Mouse (Mus musculus): ENCODE results near the gene Anxa6. TPM values are rescaled to one million over a fixed set of nuclear protein-coding genes. Genes with fewer than 3 reads are reported as not detected.

Anxa6 gene
- polyA plus RNA-seq, 1 experiment from 2014 or later: 340 TPM

DNA sequence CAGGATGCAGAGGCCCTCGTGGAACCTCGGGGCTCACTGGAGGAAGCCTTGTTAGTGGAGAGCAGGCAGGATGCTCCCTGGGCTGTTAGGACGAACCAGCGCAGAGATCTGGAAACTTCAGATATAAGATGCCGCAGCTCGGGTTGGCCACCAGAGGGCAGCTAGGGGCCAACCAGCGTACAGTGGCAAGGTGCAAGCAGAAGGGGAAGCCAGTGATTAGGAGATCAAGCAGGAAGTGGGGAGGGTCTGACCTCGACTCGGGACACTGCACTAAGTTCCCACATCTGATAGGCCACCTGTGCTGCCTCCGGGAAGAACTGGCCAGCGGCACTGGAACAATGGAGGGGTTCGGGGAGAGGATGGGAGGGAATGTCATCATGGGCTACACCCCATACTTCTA lies 35.0 kb downstream of the Anxa6 start:
- 6% methylated on average over 12 of the region's 12 CpGs for WGBS
- Histone ChIP-seq H3K4me2 (ENCODE audit: low read depth, low read length) (no peak overlapping the region), H3K4me1 (ENCODE audit: control insufficient read depth, insufficient read depth, low read length) (peaks cover 23% of the 10 kb centered on the region), H3K27me3 (ENCODE audit: control insufficient read depth, insufficient read depth, low read length) (no peaks in the 10 kb centered on the region), H3K9me3 (replicated peaks; ENCODE audit: control insufficient read depth, low read length) (peaks cover 6% of the 10 kb centered on the region), H3K36me3 (ENCODE audit: control insufficient read depth, insufficient read depth) (peaks cover 58% of the 10 kb centered on the region), H3K9ac (ENCODE audit: low read length) (peak overlapping the region; percentile 20; the same call in 1 of the 2 replicates), H3K27ac (ENCODE audit: low read length) (peak overlapping the region; percentile 76), H3K4me3 (ENCODE audit: low read length) (no peak overlapping the region)
- peak; percentile 69 for ATAC-seq (replicated peaks; ENCODE audit: extremely low read depth, insufficient read depth, low FRiP score)

DNA sequence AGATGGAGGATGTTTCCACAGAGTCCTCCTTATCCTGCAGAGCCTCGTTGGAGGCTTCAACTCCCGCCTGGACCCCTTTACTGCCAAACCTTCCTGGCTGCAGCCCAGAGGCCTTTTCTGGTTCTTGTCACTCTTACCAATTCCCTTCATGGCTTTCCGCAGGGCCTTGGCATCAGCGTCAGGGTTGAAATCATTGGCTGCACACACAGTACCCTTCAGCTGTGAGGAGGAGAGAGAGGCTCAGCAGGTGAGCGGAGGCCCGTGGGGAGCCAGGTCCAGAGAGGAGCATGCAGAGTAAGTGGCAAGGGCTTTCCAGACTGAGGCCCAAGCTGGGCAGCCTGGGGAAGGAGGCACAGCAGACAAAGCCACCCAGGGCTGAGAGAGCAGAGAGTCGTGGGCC lies 37.1 kb downstream of the Anxa6 start:
- ATAC-seq (replicated peaks; ENCODE audit: extremely low read depth, insufficient read depth, low FRiP score): no peak
- WGBS: 48% methylated on average over 7 of the region's 7 CpGs
- peaks cover 58% of the 10 kb centered on the region for H3K36me3 ChIP-seq (ENCODE audit: control insufficient read depth, insufficient read depth)
- H3K9me3 ChIP-seq (replicated peaks; ENCODE audit: control insufficient read depth, low read length): peaks cover 5% of the 10 kb centered on the region
- H3K27ac ChIP-seq (ENCODE audit: low read length): no peak overlapping the region
- peaks cover 23% of the 10 kb centered on the region for H3K4me1 ChIP-seq (ENCODE audit: control insufficient read depth, insufficient read depth, low read length)
- H3K9ac ChIP-seq (ENCODE audit: low read length): no peak overlapping the region
- H3K4me2 ChIP-seq (ENCODE audit: low read depth, low read length): no peak overlapping the region
- no peaks in the 10 kb centered on the region for H3K27me3 ChIP-seq (ENCODE audit: control insufficient read depth, insufficient read depth, low read length)
- H3K4me3 ChIP-seq (ENCODE audit: low read length): no peak overlapping the region

DNA sequence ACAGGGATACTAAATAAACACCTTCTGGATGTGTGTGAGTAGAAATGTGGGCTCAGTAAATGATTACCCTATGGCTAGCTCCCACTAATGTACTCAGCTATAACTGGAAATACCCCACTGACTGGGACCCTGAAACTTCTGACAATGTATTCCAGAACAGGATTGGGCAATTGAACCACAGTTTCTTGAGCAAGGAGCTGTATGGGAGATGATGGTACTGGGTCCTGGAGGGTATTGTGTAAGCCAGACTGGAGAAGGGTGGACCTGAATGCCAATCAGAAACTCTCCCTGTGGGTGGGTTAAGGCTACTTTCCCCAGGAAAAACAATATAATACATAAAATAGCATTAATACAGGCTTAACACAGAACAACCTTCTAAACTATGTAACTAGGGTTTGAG lies 43.3 kb downstream of the Anxa6 start:
- peaks cover 71% of the 10 kb centered on the region for H3K36me3 ChIP-seq (ENCODE audit: control insufficient read depth, insufficient read depth)

DNA sequence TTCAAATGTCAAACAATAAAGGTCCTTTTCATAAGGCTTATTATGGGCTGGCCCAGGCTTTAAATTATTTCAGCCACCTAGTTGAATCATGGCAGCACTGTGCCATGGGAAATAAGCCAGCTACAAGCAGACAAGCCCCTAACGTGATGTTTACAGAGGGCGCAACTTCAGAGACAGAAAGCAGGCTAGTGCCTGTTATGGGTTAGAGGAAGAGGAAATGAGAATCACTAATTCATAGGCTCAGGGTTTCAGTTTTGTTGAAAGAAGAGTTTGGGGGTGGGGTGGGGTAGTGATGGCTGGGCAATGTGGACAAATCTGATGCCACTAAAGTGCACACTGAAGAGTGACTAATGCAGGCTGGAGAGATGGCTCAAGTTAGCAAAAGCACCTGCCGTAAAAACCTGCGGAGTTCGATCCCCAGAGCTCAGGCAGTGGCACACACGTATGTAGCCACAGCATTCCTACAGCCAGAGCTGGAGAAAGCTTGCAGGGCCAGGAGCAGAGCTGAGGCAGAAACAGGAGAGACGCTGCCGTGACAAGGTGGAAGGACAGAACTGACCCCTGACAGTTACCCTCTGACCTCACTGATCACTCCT lies 44.4 kb downstream of the Anxa6 start:
- H3K36me3 ChIP-seq (ENCODE audit: control insufficient read depth, insufficient read depth): peaks cover 69% of the 10 kb centered on the region
- no peaks in the 10 kb centered on the region for H3K9me3 ChIP-seq (replicated peaks; ENCODE audit: control insufficient read depth, low read length)
- H3K27me3 ChIP-seq (ENCODE audit: control insufficient read depth, insufficient read depth, low read length): no peaks in the 10 kb centered on the region
- 78% methylated on average over 8 of the region's 8 CpGs for WGBS
- H3K4me1 ChIP-seq (ENCODE audit: control insufficient read depth, insufficient read depth, low read length): no peaks in the 10 kb centered on the region
- H3K9ac ChIP-seq (ENCODE audit: low read length): no peak overlapping the region
- ATAC-seq (replicated peaks; ENCODE audit: extremely low read depth, insufficient read depth, low FRiP score): no peak
- no peak overlapping the region for H3K27ac ChIP-seq (ENCODE audit: low read length)
- no peak overlapping the region for H3K4me2 ChIP-seq (ENCODE audit: low read depth, low read length)
- H3K4me3 ChIP-seq (ENCODE audit: low read length): no peak overlapping the region

More for the DNA sequence above, 43.3 kb downstream of the Anxa6 start:
- Histone ChIP-seq H3K27ac (ENCODE audit: low read length) (no peak overlapping the region), H3K27me3 (ENCODE audit: control insufficient read depth, insufficient read depth, low read length) (no peaks in the 10 kb centered on the region), H3K4me3 (ENCODE audit: low read length) (no peak overlapping the region), H3K4me1 (ENCODE audit: control insufficient read depth, insufficient read depth, low read length) (no peaks in the 10 kb centered on the region), H3K4me2 (ENCODE audit: low read depth, low read length) (no peak overlapping the region), H3K9me3 (replicated peaks; ENCODE audit: control insufficient read depth, low read length) (no peaks in the 10 kb centered on the region), H3K9ac (ENCODE audit: low read length) (no peak overlapping the region)
- no peak for ATAC-seq (replicated peaks; ENCODE audit: extremely low read depth, insufficient read depth, low FRiP score)

DNA sequence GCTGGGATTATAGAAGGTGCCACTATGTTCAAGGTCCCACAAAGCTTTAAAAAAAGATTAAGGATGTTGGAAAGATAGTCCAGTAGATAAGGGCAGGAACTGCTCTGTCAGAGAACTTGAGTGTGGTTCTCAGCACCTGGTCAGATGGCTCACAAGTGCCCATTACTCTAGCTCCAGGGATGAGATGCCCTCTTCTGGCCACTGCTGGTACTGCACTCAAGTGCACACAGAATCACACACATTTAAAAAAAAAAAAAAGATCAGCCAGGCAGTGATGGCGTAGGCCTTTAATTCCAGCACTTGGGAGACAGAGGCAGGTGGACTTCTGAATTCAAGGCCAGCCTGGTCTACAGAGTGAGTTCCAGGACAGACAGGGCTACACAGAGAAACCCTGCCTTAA lies 45.3 kb downstream of the Anxa6 start:
- Histone ChIP-seq H3K9ac (ENCODE audit: low read length) (no peak overlapping the region), H3K36me3 (ENCODE audit: control insufficient read depth, insufficient read depth) (peaks cover 68% of the 10 kb centered on the region), H3K4me3 (ENCODE audit: low read length) (no peak overlapping the region), H3K4me2 (ENCODE audit: low read depth, low read length) (no peak overlapping the region), H3K4me1 (ENCODE audit: control insufficient read depth, insufficient read depth, low read length) (no peaks in the 10 kb centered on the region), H3K9me3 (replicated peaks; ENCODE audit: control insufficient read depth, low read length) (no peaks in the 10 kb centered on the region), H3K27me3 (ENCODE audit: control insufficient read depth, insufficient read depth, low read length) (no peaks in the 10 kb centered on the region), H3K27ac (ENCODE audit: low read length) (no peak overlapping the region)
- no peak for ATAC-seq (replicated peaks; ENCODE audit: extremely low read depth, insufficient read depth, low FRiP score)
- 93% methylated on average over 1 of the region's 1 CpGs for WGBS

DNA sequence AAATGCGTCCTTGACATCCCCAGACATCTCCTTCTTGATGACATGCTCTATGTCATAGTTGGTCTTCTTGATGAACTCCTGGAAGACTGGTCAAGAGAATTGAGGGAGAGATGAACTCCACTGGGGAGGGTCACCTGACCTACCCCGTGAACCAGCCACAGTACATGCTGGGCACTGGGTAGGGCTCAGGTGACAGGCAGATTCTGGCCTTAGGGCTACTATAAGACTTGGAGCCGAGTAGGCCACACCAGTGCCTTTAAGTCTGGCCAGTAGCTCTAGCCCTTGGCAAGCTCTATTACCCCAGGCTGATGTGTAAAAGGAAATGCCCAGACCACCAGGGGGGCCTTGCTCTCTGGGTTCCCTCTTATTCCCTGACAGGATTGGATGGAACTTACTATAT lies 48.2 kb downstream of the Anxa6 start:
- Histone ChIP-seq H3K36me3 (ENCODE audit: control insufficient read depth, insufficient read depth) (peaks cover 69% of the 10 kb centered on the region), H3K27ac (ENCODE audit: low read length) (no peak overlapping the region), H3K9ac (ENCODE audit: low read length) (no peak overlapping the region), H3K9me3 (replicated peaks; ENCODE audit: control insufficient read depth, low read length) (no peaks in the 10 kb centered on the region), H3K4me2 (ENCODE audit: low read depth, low read length) (no peak overlapping the region), H3K4me3 (ENCODE audit: low read length) (no peak overlapping the region), H3K4me1 (ENCODE audit: control insufficient read depth, insufficient read depth, low read length) (no peaks in the 10 kb centered on the region), H3K27me3 (ENCODE audit: control insufficient read depth, insufficient read depth, low read length) (no peaks in the 10 kb centered on the region)
- WGBS: 59% methylated on average over 3 of the region's 3 CpGs
- ATAC-seq (replicated peaks; ENCODE audit: extremely low read depth, insufficient read depth, low FRiP score): no peak

DNA sequence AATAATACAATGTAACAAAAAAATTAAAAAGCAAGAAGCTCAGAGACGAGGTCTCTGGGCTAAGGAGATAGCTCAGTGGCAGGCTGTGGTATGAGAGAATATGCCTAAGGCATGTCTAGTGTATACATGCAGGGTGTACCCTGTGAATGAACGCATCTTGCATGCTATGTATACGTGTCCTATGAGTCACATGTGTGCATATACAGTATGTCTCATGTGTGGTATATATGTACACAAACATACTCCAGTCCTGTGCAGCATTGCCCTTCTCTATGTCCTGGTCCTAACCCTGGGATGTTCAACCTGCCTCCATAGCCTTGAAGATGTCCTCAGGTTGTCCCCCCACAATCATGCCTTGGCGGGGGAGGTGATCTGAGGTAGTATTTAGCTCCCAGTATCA lies 48.7 kb downstream of the Anxa6 start:
- no peak for ATAC-seq (replicated peaks; ENCODE audit: extremely low read depth, insufficient read depth, low FRiP score)
- H3K36me3 ChIP-seq (ENCODE audit: control insufficient read depth, insufficient read depth): peaks cover 68% of the 10 kb centered on the region
- no peak overlapping the region for H3K4me2 ChIP-seq (ENCODE audit: low read depth, low read length)
- no peak overlapping the region for H3K4me3 ChIP-seq (ENCODE audit: low read length)
- 61% methylated on average over 4 of the region's 4 CpGs for WGBS
- H3K4me1 ChIP-seq (ENCODE audit: control insufficient read depth, insufficient read depth, low read length): no peaks in the 10 kb centered on the region
- no peaks in the 10 kb centered on the region for H3K9me3 ChIP-seq (replicated peaks; ENCODE audit: control insufficient read depth, low read length)
- H3K9ac ChIP-seq (ENCODE audit: low read length): no peak overlapping the region
- no peak overlapping the region for H3K27ac ChIP-seq (ENCODE audit: low read length)
- no peaks in the 10 kb centered on the region for H3K27me3 ChIP-seq (ENCODE audit: control insufficient read depth, insufficient read depth, low read length)

DNA sequence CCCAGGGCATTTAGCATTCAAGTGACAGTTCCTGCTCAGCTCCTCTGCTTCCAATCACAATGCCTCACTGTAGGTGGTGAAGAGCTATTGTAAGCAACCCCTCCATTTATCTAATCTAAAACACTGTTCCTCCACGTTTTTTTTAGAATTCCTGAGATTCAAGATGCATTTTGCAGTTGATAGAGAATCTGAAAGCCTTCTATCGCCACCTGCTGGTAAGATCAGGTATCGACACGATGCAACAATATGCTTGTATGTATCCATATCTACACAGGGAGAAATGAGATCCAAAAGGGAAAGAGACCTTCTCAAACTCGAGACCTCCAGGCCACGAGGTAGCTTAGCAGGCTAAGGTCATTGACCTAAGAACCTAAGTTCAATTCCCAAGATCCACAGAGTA lies 49.2 kb downstream of the Anxa6 start:
- peaks cover 66% of the 10 kb centered on the region for H3K36me3 ChIP-seq (ENCODE audit: control insufficient read depth, insufficient read depth)
- no peaks in the 10 kb centered on the region for H3K27me3 ChIP-seq (ENCODE audit: control insufficient read depth, insufficient read depth, low read length)
- peaks cover 1% of the 10 kb centered on the region; the same call in 1 of the 2 replicates for H3K4me1 ChIP-seq (ENCODE audit: control insufficient read depth, insufficient read depth, low read length)
- no peak overlapping the region for H3K27ac ChIP-seq (ENCODE audit: low read length)
- H3K9me3 ChIP-seq (replicated peaks; ENCODE audit: control insufficient read depth, low read length): no peaks in the 10 kb centered on the region
- no peak overlapping the region for H3K9ac ChIP-seq (ENCODE audit: low read length)
- H3K4me2 ChIP-seq (ENCODE audit: low read depth, low read length): no peak overlapping the region
- no peak overlapping the region for H3K4me3 ChIP-seq (ENCODE audit: low read length)
- ATAC-seq (replicated peaks; ENCODE audit: extremely low read depth, insufficient read depth, low FRiP score): no peak
- 2% methylated on average over 6 of the region's 6 CpGs for WGBS

DNA sequence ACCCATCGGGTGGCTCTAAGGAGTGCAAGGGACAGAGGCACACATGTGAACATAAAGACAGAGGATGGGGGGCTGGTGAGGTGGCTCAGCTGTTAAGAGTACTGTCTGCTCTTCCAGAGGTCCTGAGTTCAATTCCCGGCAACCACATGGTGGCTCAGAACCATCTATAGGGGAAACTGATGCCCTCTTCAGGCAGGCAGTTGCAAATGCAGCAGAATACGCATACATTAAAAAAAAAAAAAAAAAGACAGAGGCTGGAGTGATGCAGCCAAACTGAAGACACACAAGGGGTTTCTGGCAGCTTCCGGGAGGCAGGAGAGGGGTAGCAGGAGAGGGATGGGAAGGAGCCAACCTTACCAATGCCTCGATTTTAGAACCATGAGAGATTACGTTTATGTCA lies 50.7 kb downstream of the Anxa6 start:
- Histone ChIP-seq H3K4me3 (ENCODE audit: low read length) (no peak overlapping the region), H3K27ac (ENCODE audit: low read length) (no peak overlapping the region), H3K36me3 (ENCODE audit: control insufficient read depth, insufficient read depth) (peaks cover 64% of the 10 kb centered on the region), H3K4me1 (ENCODE audit: control insufficient read depth, insufficient read depth, low read length) (peaks cover 9% of the 10 kb centered on the region), H3K27me3 (ENCODE audit: control insufficient read depth, insufficient read depth, low read length) (no peaks in the 10 kb centered on the region), H3K9ac (ENCODE audit: low read length) (no peak overlapping the region), H3K4me2 (ENCODE audit: low read depth, low read length) (no peak overlapping the region), H3K9me3 (replicated peaks; ENCODE audit: control insufficient read depth, low read length) (no peaks in the 10 kb centered on the region)
- ATAC-seq (replicated peaks; ENCODE audit: extremely low read depth, insufficient read depth, low FRiP score): no peak
- 85% methylated on average over 6 of the region's 6 CpGs for WGBS
